Mouse (Mus musculus) brain, embryonic 14.5 days (tissue): ENCODE data around the gene Tasp1.

Experiments used
- CTCF ChIP-seq: fragments of 200-500 bp; IDR thresholded peaks from 2 replicates; pipeline ENCODE4 v1.5.1; 2012; ENCODE audit warnings: inconsistent platforms, mild to moderate bottlenecking, moderate library complexity, borderline replicate concordance; ENCODE audit not compliant: insufficient read depth, insufficient read length; ENCODE audit errors: extremely low read depth
- POLR2A ChIP-seq: fragments of 200-500 bp; IDR thresholded peaks from 2 replicates; pipeline ENCODE4 v1.6.1; 2012; ENCODE audit warnings: mild to moderate bottlenecking, inconsistent platforms, borderline replicate concordance; ENCODE audit not compliant: poor library complexity, insufficient read depth, insufficient read length, severe bottlenecking; ENCODE audit errors: extremely low read depth

DNA sequence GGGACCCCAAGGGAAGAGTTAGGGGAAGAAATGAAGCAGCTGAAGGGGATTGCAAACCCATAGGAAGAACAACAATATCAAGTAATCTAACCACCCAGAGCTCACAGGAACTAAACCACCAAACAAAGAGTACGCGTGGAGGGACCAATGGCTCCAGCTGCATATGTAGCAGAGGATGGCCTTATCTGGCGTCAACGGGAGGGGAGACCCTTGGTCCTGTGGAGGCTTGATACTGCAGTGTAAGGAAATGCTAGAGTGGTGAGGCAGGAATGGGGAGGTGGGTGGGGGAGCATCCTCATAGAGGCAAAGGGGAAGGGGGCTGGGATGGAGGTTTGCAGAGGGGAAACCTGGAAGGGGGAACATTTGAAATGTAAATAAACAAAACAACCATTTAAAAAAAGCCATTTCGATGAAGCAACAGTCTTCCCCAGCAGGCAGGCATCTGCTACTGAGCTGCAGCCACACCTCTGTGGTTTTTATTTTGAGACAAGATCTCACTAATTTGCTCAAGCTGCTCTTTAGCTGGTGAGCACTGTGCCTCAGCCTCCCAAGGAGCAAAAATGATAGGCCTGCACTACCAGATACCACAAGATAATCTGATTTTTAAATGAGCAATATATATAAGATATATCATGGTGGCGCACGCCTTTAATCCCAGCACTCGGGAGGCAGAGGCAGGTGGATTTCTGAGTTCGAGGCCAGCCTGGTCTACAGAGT, 160.0 kb downstream of the Tasp1 start:
- TF ChIP-seq POLR2A (no peak), CTCF (no peak)
